Mouse (Mus musculus) liver, adult 2 months (tissue): ENCODE data around the gene Usp18.

Source experiments
- CTCF ChIP-seq: fragments of 200-500 bp; IDR thresholded peaks from 2 replicates; pipeline ENCODE4 v1.5.1; 2011; ENCODE audit warnings: low read depth, low read length, control low read depth
- POLR2A ChIP-seq: fragments of 200-500 bp; IDR thresholded peaks from 2 replicates; pipeline ENCODE4 v1.6.1; 2011; ENCODE audit warnings: low read length, control low read depth; ENCODE audit not compliant: insufficient read depth; ENCODE audit errors: extremely low read depth

GRCm38 (mm10) chr6:121226043-121226442 lies 19.7 kb upstream of the Usp18 start:
- no peak for TF ChIP-seq POLR2A
- TF ChIP-seq CTCF, result no peak
